Mouse (Mus musculus) olfactory bulb, adult 2 months (tissue): ENCODE measurements at regions not wholly inside any gene's neighbourhood (a gene's known extent, or its start where the extent isn't known, plus 50 kb on each side); places are given as distances from the start of the nearest gene placed in this dataset.

Source experiments
- CTCF ChIP-seq: fragments of 200-500 bp; IDR thresholded peaks from 2 replicates; pipeline ENCODE4 v1.5.1; 2012; ENCODE audit warnings: low read depth, mild to moderate bottlenecking, low read length, moderate library complexity; ENCODE audit not compliant: insufficient read depth
- POLR2A ChIP-seq: fragments of 200-500 bp; IDR thresholded peaks from 2 replicates; pipeline ENCODE4 v1.6.1; 2012; ENCODE audit warnings: mild to moderate bottlenecking, low read depth, low read length, moderate library complexity; ENCODE audit not compliant: insufficient read depth

GRCm38 (mm10) chr16:77414562-77414961 is 187.3 kb downstream of the Gm11146 start:
- TF ChIP-seq CTCF (no peak), POLR2A (no peak)
